Mouse (Mus musculus) testis, adult 2 months (tissue): ENCODE measurements around the gene BC028528. TPM values are rescaled to one million over a fixed set of nuclear protein-coding genes. Genes with fewer than 3 reads are reported as not detected.

Experiments
- H3K27ac ChIP-seq: fragments of 200-500 bp; 2 replicates; pipeline ENCODE4 v1.5.1; 2012; ENCODE audit warnings: low read depth, low read length; ENCODE audit not compliant: control insufficient read depth, insufficient read depth
- H3K27me3 ChIP-seq: fragments of 200-500 bp; 2 replicates; pipeline ENCODE4 v1.6.1; 2012; ENCODE audit warnings: mild to moderate bottlenecking, low read length, moderate library complexity; ENCODE audit not compliant: control insufficient read depth, insufficient read depth
- H3K36me3 ChIP-seq: fragments of 200-500 bp; 2 replicates; pipeline ENCODE4 v1.6.1; 2012; ENCODE audit warnings: mild to moderate bottlenecking, low read length; ENCODE audit not compliant: control insufficient read depth, insufficient read depth
- H3K4me1 ChIP-seq: fragments of 200-500 bp; 2 replicates; pipeline ENCODE4 v1.6.1; 2012; ENCODE audit warnings: low read length; ENCODE audit not compliant: control insufficient read depth, insufficient read depth
- H3K4me3 ChIP-seq: fragments of 200-500 bp; 2 replicates; pipeline ENCODE4 v1.5.1; 2012; ENCODE audit warnings: low read depth, mild to moderate bottlenecking, low read length, moderate library complexity, mixed read lengths; ENCODE audit not compliant: control insufficient read depth
- CTCF ChIP-seq: fragments of 200-500 bp; IDR thresholded peaks from 2 replicates; pipeline ENCODE4 v1.5.1; 2012; ENCODE audit warnings: low read depth, mild to moderate bottlenecking, inconsistent platforms, low read length, moderate library complexity; ENCODE audit not compliant: control insufficient read depth, insufficient read depth, insufficient replicate concordance
- POLR2A ChIP-seq: fragments of 200-500 bp; IDR thresholded peaks from 2 replicates; pipeline ENCODE4 v1.6.1; 2012; ENCODE audit warnings: low read depth, mild to moderate bottlenecking, inconsistent platforms, low read length, moderate library complexity; ENCODE audit not compliant: control insufficient read depth
- polyA plus RNA-seq: library from polyadenylated mRNA; depleted of rRNA; stranded (reverse); fragments of >200 nt; gene quantifications from 2 replicates; pipeline ENCODE4 v1.2.3, GENCODE M21; 2012

The BC028528 gene
- polyA plus RNA-seq, 1 experiment = 2.4 TPM

DNA sequence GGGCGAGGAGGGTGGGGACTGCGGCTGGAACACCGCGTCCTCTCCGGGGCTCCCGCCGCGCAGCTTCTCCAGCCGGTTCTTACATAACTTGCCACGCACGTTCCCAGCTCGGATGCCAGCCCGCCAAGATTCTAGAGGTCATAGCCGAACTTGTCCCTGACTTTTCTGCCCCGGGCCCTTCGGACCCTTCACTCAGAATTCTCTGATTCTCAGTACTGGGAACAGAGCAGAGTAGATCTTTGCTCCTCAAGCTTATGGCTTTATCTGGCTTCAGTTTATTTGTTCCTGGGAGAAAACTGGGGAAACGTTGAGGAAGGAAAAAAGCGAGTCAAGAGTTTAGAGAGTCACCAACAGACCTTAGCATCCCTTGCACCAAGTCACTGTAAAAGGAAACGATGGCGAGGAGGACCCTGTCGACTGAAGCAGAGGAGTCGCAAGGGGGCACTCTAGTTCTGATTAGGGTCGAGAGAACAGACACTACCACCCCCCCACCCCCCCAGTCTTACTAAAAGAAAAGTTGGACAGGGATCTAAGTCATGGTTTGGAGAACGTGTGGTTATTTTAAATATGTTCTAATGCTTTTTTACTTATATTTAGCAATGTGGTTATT, 8.9 kb downstream of the BC028528 start:
- Histone ChIP-seq H3K36me3 (no peaks in the 10 kb centered on the region), H3K27ac (peak overlapping the region; percentile 99), H3K4me3 (peak overlapping the region; percentile 71), H3K27me3 (no peaks in the 10 kb centered on the region), H3K4me1 (peaks cover 5% of the 10 kb centered on the region; the same call in 1 of the 2 replicates)
- TF ChIP-seq CTCF (peak; percentile 36; the same call in 1 of the 2 replicates), POLR2A (no peak)

DNA sequence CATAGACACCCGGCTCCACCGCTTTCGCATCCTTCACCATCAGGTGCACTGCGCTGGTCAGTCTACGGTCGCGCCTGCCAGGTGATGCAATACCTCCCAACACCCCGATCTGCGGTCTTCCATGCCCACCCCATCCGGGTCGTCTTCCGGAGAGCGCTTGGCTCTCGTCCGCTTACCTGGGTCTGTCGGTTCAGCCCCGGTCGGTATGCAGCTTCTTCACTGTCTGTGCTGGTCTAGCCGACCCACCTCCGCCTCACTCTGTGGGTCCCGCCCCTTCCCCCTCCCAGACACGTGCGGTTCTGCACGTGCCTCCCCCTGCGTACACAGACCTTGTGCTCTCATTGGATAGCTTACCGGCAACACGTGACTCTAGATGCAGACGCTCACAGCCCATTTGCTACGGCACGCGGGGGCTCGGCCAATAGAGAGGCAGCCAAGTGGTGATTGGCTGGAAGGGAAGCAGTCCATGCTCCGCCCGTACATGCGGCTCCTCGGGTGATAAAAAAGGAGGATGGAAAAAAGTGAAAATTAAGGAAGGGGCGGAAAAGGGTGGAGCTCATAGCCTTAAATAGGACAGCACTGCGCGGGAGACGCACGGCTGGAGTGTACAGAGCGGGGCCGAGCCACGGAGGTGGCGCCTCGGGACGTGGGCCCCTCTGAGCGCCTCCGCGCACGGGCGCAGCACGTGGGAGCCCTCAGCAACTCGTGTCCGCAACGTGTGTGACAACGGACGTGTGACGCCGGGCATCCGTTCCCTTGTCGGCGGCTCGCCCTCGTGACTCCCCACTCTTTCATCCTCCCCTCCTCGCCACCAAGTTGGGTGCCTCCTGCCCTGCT, 9.6 kb downstream of the BC028528 start, which contains the start of gene Ciart:
Gene Ciart, minus strand, starts transcription at position 273 of the 837 bp plus-strand sequence.
- no peaks in the 10 kb centered on the region for H3K36me3 ChIP-seq
- peaks cover 5% of the 10 kb centered on the region; the same call in 1 of the 2 replicates for H3K4me1 ChIP-seq
- TF ChIP-seq CTCF = no peak
- TF ChIP-seq POLR2A = peak; percentile 60; the same call in 1 of the 2 replicates
- no peaks in the 10 kb centered on the region for H3K27me3 ChIP-seq
- peak within 1 kb of the TSS; percentile 71 for H3K4me3 ChIP-seq
- peak within 1 kb of the TSS; percentile 99 for H3K27ac ChIP-seq

GRCm38 (mm10) chr3:95879063-95879462, 12.7 kb downstream of the BC028528 start:
- no peaks in the 10 kb centered on the region for H3K36me3 ChIP-seq
- no peaks in the 10 kb centered on the region for H3K27me3 ChIP-seq
- no peak overlapping the region for H3K27ac ChIP-seq
- TF ChIP-seq CTCF = no peak
- no peak for TF ChIP-seq POLR2A
- no peak overlapping the region for H3K4me3 ChIP-seq
- H3K4me1 ChIP-seq = peaks cover 5% of the 10 kb centered on the region; the same call in 1 of the 2 replicates

DNA sequence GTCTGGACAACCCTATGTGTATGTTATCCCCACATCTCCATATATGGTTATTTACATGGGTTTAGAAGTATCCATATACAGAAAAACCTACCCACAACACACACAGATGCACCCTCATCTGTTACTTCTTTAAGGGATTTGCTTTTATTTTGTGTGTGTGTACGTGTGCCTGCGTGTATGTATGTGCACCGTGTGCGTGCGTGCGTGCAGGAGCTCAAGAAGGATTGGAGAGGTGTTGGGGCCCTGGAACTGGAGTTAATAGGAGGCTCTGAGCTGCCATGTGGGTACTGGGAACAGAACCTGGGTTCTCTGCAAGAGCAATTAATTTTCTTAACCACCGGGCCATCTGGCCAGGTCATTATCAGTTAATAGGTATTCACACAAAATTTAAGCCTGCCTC, 19.8 kb downstream of the BC028528 start:
- no peak overlapping the region for H3K27ac ChIP-seq

DNA sequence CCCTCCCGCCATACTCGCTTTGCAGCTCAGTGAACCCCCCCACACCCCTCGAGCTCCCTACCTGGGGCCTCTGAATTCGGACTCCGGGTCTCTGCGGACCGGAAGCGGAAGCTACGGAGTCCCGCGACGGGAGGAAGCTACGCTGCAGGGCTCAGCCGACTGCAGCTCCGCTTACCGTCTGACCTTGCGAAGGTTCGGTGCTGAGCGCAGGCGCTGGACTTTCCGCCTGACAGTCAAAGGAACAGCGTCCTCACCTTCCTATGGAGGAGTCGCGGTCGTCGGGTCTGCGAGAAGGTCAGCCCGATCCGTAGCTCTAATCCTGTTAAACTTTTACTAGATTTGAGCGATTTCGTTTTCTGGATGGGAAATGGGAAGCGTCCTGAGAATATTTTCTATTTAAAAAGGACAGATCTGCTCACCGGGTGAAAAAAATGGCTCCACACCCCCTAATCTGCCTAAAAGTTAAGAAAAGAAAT, 20.4 kb downstream of the BC028528 start, which contains the start of gene Mrps21:
Gene Mrps21, minus strand, starts transcription at position 128 of the 476 bp plus-strand sequence.
- Histone ChIP-seq H3K4me1 (peaks cover 5% of the 10 kb centered on the region), H3K36me3 (no peaks in the 10 kb centered on the region), H3K27ac (peak within 1 kb of the TSS; percentile 73), H3K27me3 (no peaks in the 10 kb centered on the region), H3K4me3 (peak within 1 kb of the TSS; percentile 95)
- TF ChIP-seq POLR2A = peak; percentile 88
- no peak for TF ChIP-seq CTCF

More for the DNA sequence above, 19.8 kb downstream of the BC028528 start:
- no peaks in the 10 kb centered on the region for H3K36me3 ChIP-seq
- TF ChIP-seq POLR2A (no peak), CTCF (no peak)
- no peak overlapping the region for H3K4me3 ChIP-seq
- H3K4me1 ChIP-seq = peaks cover 5% of the 10 kb centered on the region
- H3K27me3 ChIP-seq = no peaks in the 10 kb centered on the region

DNA sequence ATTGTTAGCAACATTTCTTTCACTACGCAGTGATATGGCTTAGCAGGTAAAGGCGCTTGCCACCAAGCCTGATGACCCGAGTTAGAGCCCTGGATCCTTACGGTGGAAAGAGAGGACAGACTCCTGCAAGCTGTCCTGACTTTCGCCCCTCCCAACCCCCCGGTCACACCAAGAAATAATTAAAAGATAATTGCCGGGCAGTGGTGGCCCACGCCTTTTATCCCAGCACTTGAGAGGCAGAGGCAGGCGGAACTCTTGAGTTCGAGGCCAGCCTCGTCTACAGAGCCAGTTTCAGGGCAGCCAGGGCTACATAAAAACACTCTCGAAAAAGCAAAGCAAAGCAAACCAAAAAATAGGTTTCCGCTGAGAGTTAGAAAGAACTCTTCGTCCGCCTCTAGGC, 20.8 kb downstream of the BC028528 start:
- H3K27me3 ChIP-seq = no peaks in the 10 kb centered on the region
- peak overlapping the region; percentile 19 for H3K27ac ChIP-seq
- H3K4me3 ChIP-seq = peak overlapping the region; percentile 95
- H3K4me1 ChIP-seq = peaks cover 5% of the 10 kb centered on the region
- TF ChIP-seq CTCF (no peak), POLR2A (no peak)
- H3K36me3 ChIP-seq = no peaks in the 10 kb centered on the region

DNA sequence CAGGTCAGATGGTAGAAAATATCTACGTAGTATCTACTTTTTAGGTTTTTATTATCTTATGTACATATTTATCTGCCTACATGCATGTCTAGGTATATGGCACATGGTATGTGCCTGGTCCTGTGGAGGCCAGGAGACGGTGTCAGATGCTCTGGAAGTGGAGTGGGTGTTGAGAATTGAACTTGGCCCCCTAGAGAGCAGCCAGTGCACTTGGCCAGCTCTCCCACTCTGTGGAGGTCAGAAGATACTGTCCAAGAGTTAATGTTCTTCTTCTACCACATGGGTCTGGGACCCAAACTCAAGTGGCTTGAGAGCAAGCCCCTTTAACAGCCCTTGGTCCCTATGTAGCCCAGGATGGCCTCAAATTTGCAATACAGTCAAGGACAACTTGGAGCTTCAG, 24.4 kb downstream of the BC028528 start:
- Histone ChIP-seq H3K4me3 (no peak overlapping the region), H3K4me1 (peaks cover 10% of the 10 kb centered on the region), H3K36me3 (no peaks in the 10 kb centered on the region), H3K27ac (no peak overlapping the region), H3K27me3 (no peaks in the 10 kb centered on the region)
- TF ChIP-seq CTCF = no peak
- no peak for TF ChIP-seq POLR2A

DNA sequence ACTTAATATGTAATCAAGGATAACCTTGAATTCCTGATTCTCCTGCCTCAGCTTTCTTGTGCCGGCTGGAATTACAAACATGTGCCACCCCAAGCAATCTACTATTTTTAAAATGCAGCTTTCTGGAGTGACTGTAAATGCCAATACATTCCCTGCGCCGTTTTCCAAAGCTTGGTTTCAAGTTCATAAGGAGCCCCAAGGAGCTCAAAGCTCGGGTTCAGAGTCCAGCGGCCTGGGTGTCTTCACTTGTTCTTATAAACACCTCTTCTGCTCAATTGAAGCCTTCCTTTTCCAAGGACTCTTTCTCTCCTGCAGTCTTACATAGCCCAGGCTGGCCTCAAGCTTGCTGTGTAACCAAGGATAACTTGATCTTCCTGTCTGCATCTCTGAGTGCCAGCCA, 25.7 kb downstream of the BC028528 start:
- H3K27me3 ChIP-seq = no peaks in the 10 kb centered on the region
- H3K4me1 ChIP-seq = peaks cover 7% of the 10 kb centered on the region; the same call in 1 of the 2 replicates
- no peak overlapping the region for H3K4me3 ChIP-seq
- H3K27ac ChIP-seq = no peak overlapping the region
- H3K36me3 ChIP-seq = no peaks in the 10 kb centered on the region
- TF ChIP-seq POLR2A (no peak), CTCF (no peak)
